Mouse (Mus musculus) megakaryocyte, adult 5-6 weeks (primary cell): Measurements from ENCODE around the gene Sh2d7. TPM values are rescaled to one million over a fixed set of nuclear protein-coding genes. Genes with fewer than 3 reads are reported as not detected.
"Not testable (repeated sequence)": the region's sequence is repeated elsewhere in the genome, so short reads cannot be mapped to it uniquely, and the experiment has no call there.

ENCODE experiments used
- ATAC-seq: 2 replicates; pipeline ENCODE4 v1.8.0; 2016; ENCODE audit warnings: mild to moderate bottlenecking, inconsistent platforms; ENCODE audit not compliant: poor library complexity, severe bottlenecking
- total RNA-seq, 2 experiments: library from RNA; stranded (forward) in 1 of 2; stranded (reverse) in 1 of 2; fragments of 153-499, 151-499 nt in 1 of 2; fragments of 221-1000, 200-1000 nt in 1 of 2; gene quantifications; 2 replicates each; pipeline versions ENCODE4 v1.2.3 to v1.2.4; 2015 to 2017

The Sh2d7 gene
- total RNA-seq, 2 experiments from 2014 or later: not detected

- ATAC-seq: no peak
These were observed 5.6 kb downstream of the Sh2d7 start for GRCm38 (mm10) chr9:54544212-54544953.

DNA sequence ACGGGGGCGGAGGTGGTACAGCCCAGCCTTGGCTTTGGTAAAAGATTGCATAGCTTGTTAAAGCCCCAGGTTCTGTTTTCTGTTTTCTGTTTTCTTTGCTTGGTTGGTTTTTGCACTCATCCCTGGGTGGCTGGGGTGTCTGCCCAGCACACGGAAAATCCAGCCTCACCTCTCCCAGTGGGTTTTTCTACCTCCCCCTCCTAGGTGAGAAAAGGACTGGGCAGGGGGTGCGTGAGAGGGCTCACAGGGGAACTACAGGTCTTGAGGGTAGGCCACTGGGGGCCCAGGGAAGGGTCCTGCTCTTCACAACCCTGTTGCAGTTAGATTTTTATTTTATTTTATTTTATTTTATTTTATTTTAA, 6.2 kb downstream of the Sh2d7 start:
- ATAC-seq: no peak

GRCm38 (mm10) chr9:54547536-54547935, 8.8 kb downstream of the Sh2d7 start:
- peak; percentile 79 for ATAC-seq

- ATAC-seq: peak; percentile 62
These were observed 10.6 kb downstream of the Sh2d7 start for GRCm38 (mm10) chr9:54549433-54549832.

DNA sequence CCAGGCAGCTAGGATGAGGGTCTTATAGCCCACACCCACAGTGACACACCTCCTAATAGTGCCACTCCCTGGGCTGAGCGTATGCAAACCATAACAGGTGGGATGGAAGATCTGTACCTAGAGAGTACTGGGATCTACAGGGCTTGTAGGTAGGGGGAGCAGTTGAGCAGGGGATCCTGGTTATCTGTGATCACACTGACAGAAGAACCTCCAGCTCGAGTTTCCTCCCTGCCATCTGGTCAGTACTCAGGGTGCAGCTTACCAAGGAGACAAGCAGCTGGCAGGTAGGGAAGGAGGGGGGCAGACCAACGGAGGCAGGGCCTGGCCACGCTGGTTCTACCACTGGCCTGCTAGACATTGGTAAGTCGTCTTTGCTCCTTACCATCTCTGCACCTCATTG, 13.6 kb downstream of the Sh2d7 start:
- ATAC-seq: no peak

GRCm38 (mm10) chr9:54555044-54555443, 16.3 kb downstream of the Sh2d7 start:
- ATAC-seq: peak; percentile 70

DNA sequence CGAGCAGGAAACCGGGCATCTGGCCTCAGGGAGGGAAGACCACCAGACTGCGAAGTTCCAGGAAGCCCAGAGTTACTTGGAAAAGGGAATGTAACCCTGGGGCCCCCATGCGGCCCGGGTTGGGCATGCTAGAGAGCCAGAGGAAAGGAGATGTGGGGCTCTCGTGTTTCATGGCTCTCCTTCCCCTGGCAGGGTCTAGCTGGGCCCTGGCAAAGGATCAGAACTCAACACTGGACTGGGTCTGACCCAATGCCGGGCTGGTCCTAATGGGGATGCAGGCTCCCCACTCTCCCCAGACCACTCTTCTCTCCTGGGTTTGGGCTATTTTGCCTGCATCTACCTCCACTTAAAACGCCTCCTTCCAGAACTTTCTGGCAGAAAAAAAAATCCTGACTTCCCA, 19.9 kb downstream of the Sh2d7 start:
- no peak for ATAC-seq

- peak; percentile 98 for ATAC-seq
These were observed 21.1 kb downstream of the Sh2d7 start, which contains the start of gene Cib2 for GRCm38 (mm10) chr9:54559771-54560471. Gene Cib2 (minus strand): TSS chr9:54560218.

DNA sequence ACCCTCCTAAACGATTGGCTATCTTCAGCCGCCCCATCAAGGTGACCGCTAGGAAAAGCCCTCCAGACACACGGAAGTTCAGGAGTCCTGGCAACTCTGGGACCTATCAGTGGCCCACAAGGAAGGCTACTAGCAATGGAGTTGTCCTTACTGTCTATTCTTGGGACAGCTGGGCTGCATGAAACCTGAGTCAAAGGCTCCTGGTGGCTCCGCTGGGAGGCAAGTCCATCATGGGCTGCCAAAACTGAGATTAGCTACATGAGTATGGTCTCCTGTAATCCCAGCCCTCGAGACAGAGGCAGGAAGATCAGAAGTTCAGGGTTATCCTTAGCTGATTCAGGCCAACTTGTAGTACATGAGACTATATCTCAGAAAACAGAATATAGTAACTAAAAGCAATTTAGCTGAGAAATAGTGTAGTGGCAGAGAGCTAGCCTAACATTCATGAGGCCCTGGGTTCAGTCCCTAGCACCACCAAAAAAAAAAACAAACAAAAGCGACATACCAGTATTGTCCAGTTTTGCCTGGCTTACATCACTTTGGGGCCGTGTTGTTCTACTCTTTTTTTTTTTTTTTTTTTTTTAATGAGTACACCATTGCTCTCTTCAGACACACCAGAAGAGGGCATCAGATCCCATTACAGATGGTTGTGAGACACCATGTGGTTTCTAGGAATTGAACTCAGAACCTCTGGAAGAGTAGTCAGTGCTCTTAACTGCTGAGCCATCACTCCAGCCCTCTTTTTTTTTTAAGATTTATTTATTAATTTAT, 22.2 kb downstream of the Sh2d7 start:
- ATAC-seq: no peak

- peak; percentile 51; the same call in 1 of the 2 replicates for ATAC-seq
These were observed 28.2 kb downstream of the Sh2d7 start for GRCm38 (mm10) chr9:54566958-54567357.

DNA sequence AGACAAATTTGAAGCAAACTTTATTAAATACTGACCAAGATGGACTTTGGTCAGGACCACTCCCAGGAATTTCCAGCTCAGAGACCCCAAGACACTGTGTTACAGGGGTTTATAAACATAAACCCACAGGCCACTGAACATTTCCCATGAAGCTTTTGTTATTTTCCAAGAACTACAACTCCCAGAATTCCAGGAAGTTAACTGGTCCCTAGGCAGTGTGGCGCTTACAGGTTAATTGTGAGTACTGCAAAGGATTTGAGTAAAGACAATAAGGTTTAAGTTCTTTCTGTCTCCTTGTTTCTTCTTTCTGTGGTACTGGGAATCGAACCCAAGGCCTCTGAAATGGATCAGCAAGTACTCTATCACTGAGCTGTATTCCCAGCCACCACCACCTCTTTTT, 29.9 kb downstream of the Sh2d7 start:
- no peak for ATAC-seq

DNA sequence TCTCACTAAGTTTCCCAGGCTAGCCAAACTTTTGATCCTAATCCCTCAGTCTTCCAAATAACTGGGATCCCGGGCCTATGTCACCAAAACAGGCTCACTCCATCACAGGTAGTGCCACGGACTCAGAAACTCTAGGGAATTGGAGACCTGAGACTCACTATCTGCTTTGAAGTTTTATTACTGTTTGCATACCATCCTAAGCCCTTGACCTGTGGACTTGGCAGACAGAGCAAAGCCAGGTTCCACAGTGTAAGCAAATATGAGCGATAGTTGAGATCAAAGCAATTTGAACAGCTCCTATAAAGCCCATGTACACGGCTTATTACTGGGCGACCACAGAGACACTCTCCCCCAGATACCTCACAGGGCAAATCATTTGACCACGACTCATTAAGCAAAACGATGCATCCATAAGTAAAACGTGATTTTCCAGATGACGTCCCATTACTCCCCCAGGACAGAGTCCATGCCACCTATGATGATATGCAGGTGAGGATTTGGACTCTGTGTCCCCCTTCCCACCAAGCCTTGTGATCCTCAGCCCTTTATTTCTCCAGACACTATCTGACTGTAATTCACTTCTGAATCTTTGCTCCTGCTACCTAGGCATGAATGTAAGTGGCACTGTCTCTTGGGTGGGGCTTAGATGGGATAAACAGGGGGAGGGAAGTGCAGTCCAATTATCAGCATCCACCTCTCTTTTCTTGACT, 32.5 kb downstream of the Sh2d7 start:
- ATAC-seq: no peak

DNA sequence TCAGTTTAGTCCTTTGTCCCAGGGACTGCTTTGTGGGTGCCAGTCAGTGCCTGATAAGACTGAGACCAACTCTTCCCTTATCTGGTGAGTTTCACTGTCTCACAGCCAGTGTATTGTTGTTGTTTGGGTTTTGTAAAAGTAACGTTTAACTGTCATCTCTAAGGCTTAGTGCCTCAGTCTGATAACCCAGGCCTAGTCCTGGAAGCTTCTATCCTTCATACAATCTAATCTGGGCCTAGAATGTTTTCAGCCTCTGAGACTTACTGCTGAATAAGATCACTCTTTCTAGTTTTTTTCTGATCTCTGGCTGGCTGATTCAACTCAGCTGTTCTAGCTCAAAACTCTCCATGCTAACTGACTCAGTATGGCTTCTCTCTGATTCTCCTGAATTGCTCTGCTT, 44.9 kb downstream of the Sh2d7 start:
- no peak for ATAC-seq

DNA sequence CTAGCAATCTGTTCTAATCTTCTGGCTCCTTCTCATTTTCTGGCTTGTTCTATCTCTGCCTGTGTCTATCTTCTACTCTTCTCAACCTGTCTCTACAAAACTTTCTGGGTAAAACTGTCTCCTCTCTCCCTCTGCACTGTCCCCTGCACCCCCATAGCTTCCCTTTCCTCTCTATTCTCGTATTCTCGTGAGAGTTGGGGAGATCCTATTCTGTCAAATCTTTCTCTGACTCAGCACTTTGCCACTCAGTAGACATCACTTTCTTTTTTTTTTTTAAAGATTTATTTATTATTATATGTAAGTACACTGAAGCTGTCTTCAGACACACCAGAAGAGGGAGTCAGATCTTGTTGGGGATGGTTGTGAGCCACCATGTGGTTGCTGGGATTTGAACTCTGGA, 45.3 kb downstream of the Sh2d7 start:
- ATAC-seq: not testable (repeated sequence)

- peak; percentile 6 for ATAC-seq
These were observed 47.0 kb downstream of the Sh2d7 start for GRCm38 (mm10) chr9:54585839-54586198.

DNA sequence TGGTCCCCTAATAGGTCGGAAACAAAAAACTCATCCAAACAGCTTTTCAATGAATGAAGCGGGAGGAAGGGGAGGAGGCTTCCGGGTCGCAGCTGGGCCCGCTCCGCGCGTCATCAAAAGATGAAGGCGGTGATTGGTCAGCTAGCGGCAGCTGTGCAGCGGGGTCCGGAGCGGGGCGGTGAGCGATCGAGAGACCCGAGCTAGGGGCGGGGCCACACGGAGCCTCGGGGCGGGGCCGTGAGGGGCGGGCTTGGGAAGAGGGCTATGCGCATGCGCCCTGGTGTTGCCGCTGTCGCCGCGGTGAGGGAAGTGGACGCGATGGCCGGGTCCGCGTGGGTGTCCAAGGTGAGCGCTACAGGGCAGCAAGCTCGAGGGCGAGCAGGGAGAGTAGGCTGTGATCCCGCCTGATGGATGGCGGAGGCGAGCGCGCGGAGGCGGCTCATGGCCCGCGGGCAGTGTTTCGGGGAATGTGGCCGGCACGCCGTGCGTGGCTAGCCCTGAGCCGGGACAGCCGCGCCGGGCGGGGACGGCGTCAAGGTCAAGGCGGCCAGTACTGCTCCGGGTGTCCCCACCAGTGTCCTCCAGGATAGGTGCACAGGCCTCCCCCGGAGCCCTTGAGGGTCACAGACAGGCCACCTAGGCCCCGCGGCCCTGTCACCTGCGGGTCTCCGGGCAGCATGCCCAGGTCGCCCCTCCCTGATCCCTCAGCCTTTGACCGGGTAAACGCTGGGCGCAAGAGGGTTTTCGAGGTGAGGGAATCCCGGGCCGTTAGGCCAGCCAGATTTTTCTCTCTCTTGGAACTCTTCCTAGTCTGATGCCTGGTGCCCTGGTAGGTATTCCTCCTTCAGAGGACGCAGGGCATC, 47.6 kb downstream of the Sh2d7 start, which contains the start of gene Idh3a:
Idh3a (plus strand) TSS at position 136 of the 863 bp plus-strand sequence.
- ATAC-seq: peak; percentile 99

DNA sequence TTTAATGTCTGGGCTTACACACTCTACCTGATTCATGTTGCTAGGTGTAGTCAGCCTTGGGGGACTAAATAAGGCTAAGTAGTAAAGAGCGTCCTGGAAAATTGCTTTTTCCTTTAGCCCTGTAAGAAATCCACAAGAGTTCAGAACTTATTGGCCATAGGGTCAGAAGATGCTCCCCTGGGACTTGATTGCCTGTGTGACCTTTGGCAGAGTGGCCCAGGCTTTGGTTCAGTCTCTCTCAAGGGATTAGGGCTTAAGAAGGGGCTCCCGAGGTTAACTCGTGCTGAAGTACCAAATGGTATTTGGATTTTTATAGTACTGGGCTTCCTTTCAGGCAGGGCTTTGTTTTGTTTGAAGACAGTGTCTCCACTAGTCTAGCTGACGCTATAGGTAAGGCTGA, 49.1 kb downstream of the Sh2d7 start:
- no peak for ATAC-seq

DNA sequence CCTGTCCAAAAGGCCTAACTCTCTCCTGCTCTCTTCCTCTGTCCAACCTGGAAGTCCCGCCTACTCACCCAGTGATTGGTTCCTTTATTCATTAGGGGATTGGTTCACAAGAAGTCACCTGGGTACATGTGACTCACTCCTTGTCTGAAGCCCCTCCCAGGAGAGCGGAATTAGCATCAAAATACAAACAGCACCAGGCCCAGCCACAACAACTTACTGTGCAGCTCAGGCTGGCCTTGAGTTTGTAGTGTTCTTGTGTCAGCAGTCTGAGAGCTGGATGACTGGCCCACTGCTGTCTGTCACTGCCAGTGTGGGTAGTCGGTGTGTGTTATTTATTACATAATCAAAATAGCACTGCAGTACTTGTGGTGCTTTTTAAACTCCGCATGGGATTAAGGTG, 54.9 kb downstream of the Sh2d7 start:
- not testable (repeated sequence) for ATAC-seq
